Mouse (Mus musculus) kidney, embryonic 14.5 days (tissue): ENCODE measurements around the gene Chrdl1. TPM values are rescaled to one million over a fixed set of nuclear protein-coding genes. Genes with fewer than 3 reads are reported as not detected.

Experiments
- ATAC-seq: fragments of 200-750 bp; cut with Nextera tagmentation; 2 replicates; pipeline ENCODE4 v1.8.0; 2017; ENCODE audit warnings: moderate number of reproducible peaks, mild to moderate bottlenecking, moderate TSS enrichment, moderate library complexity; ENCODE audit not compliant: low FRiP score, low TSS enrichment
- H3K27ac ChIP-seq: fragments of 300-500 bp; sonication (generic); 2 replicates; pipeline ENCODE4 v1.5.1; 2014; ENCODE audit warnings: low read depth, mild to moderate bottlenecking, low read length, moderate library complexity, mixed read lengths
- H3K27me3 ChIP-seq: fragments of 300-500 bp; sonication (generic); 2 replicates; pipeline ENCODE4 v1.6.1; 2014; ENCODE audit warnings: mild to moderate bottlenecking, low read length; ENCODE audit not compliant: control insufficient read depth, insufficient read depth
- H3K36me3 ChIP-seq: fragments of 300-500 bp; sonication (generic); 2 replicates; pipeline ENCODE4 v1.6.1; 2014; ENCODE audit warnings: low read length, mixed read lengths; ENCODE audit not compliant: control insufficient read depth, insufficient read depth
- H3K4me1 ChIP-seq: fragments of 300-500 bp; sonication (generic); 2 replicates; pipeline ENCODE4 v1.6.1; 2014; ENCODE audit warnings: low read length, mixed read lengths; ENCODE audit not compliant: control insufficient read depth, insufficient read depth
- H3K4me2 ChIP-seq: fragments of 300-500 bp; sonication (generic); replicated peaks from 2 replicates; pipeline ENCODE4 v1.6.1; 2014; ENCODE audit warnings: low read depth, mild to moderate bottlenecking, low read length
- H3K4me3 ChIP-seq: fragments of 300-500 bp; sonication (generic); 2 replicates; pipeline ENCODE4 v1.5.1; 2014; ENCODE audit warnings: mild to moderate bottlenecking, low read length
- H3K9ac ChIP-seq: fragments of 300-500 bp; sonication (generic); 2 replicates; pipeline ENCODE4 v1.6.1; 2014; ENCODE audit warnings: low read depth, mild to moderate bottlenecking, low read length, moderate library complexity
- H3K9me3 ChIP-seq: fragments of 300-500 bp; sonication (generic); 2 replicates; pipeline ENCODE4 v1.6.1; 2016; ENCODE audit warnings: low read length; ENCODE audit not compliant: control insufficient read depth
- WGBS: fragments of 180-500 bp; shearing (Covaris S2); extraction: QIAGEN DNeasy Blood & Tissue Kit; methylation state at CpG from one replicate; pipeline ENCODE4 v1.1.7; 2014; 5-methylcytosine and 5-hydroxymethylcytosine counted together
- polyA plus RNA-seq: library from polyadenylated mRNA; unstranded; fragments of >200 nt; fragmentation: Nextera tagmentation; extraction: Ambion mirVana; gene quantifications from 2 replicates; pipeline ENCODE4 v1.2.1, GENCODE M21; 2014

Chrdl1 gene
- polyA plus RNA-seq, 1 experiment from 2014 or later = 2.6 TPM

- no peak overlapping the region for H3K9ac ChIP-seq
- H3K27ac ChIP-seq = no peak overlapping the region
- no peaks in the 10 kb centered on the region for H3K4me1 ChIP-seq
- no peak for ATAC-seq
- H3K27me3 ChIP-seq = no peaks in the 10 kb centered on the region
- 69% methylated on average over 3 of the region's 3 CpGs for WGBS
- no peak overlapping the region for H3K4me3 ChIP-seq
- no peaks in the 10 kb centered on the region for H3K36me3 ChIP-seq
- no peak overlapping the region for H3K4me2 ChIP-seq
- H3K9me3 ChIP-seq = no peaks in the 10 kb centered on the region
Observed at GRCm38 (mm10) chrX:143337561-143337960, 56.5 kb downstream of the Chrdl1 start.

- H3K36me3 ChIP-seq = no peaks in the 10 kb centered on the region
- no peak overlapping the region for H3K4me3 ChIP-seq
- no peak overlapping the region for H3K27ac ChIP-seq
- no peak overlapping the region for H3K9ac ChIP-seq
- H3K4me1 ChIP-seq = no peaks in the 10 kb centered on the region
- ATAC-seq = no peak
- no peaks in the 10 kb centered on the region for H3K9me3 ChIP-seq
- H3K4me2 ChIP-seq = no peak overlapping the region
- WGBS = 90% methylated on average over 4 of the region's 4 CpGs
- no peaks in the 10 kb centered on the region for H3K27me3 ChIP-seq
Observed at GRCm38 (mm10) chrX:143336661-143337060, 57.4 kb downstream of the Chrdl1 start.

- Histone ChIP-seq H3K36me3 (no peaks in the 10 kb centered on the region), H3K4me2 (no peak overlapping the region), H3K27me3 (no peaks in the 10 kb centered on the region; the same call in 1 of the 2 replicates), H3K9ac (no peak overlapping the region), H3K27ac (no peak overlapping the region), H3K4me1 (no peaks in the 10 kb centered on the region), H3K4me3 (no peak overlapping the region), H3K9me3 (no peaks in the 10 kb centered on the region)
- ATAC-seq = no peak
- WGBS = 49% methylated on average over 5 of the region's 5 CpGs
Observed at GRCm38 (mm10) chrX:143335846-143336245, 58.2 kb downstream of the Chrdl1 start.

GRCm38 (mm10) chrX:143313166-143313565, 80.9 kb downstream of the Chrdl1 start:
- no peaks in the 10 kb centered on the region for H3K4me1 ChIP-seq
- no peaks in the 10 kb centered on the region for H3K36me3 ChIP-seq
- WGBS = 84% methylated on average over 3 of the region's 3 CpGs
- no peak overlapping the region for H3K9ac ChIP-seq
- ATAC-seq = no peak
- no peaks in the 10 kb centered on the region for H3K27me3 ChIP-seq
- H3K4me3 ChIP-seq = no peak overlapping the region
- no peak overlapping the region for H3K27ac ChIP-seq
- no peak overlapping the region for H3K4me2 ChIP-seq
- H3K9me3 ChIP-seq = no peaks in the 10 kb centered on the region

- Histone ChIP-seq H3K4me3 (no peak overlapping the region), H3K36me3 (no peaks in the 10 kb centered on the region), H3K4me2 (no peak overlapping the region), H3K27me3 (peaks cover 7% of the 10 kb centered on the region; the same call in 1 of the 2 replicates), H3K9ac (no peak overlapping the region), H3K4me1 (no peaks in the 10 kb centered on the region), H3K27ac (no peak overlapping the region), H3K9me3 (no peaks in the 10 kb centered on the region)
- no peak for ATAC-seq
- WGBS = 91% methylated on average over 2 of the region's 2 CpGs
Observed at GRCm38 (mm10) chrX:143294726-143295125, 99.3 kb downstream of the Chrdl1 start.

GRCm38 (mm10) chrX:143275202-143275601, 118.9 kb downstream of the Chrdl1 start:
- 50% methylated on average over 5 of the region's 5 CpGs for WGBS
- no peak for ATAC-seq
- Histone ChIP-seq H3K9ac (no peak overlapping the region), H3K27ac (no peak overlapping the region), H3K27me3 (no peaks in the 10 kb centered on the region), H3K4me3 (no peak overlapping the region), H3K4me2 (no peak overlapping the region), H3K9me3 (no peaks in the 10 kb centered on the region), H3K4me1 (no peaks in the 10 kb centered on the region), H3K36me3 (no peaks in the 10 kb centered on the region)

- Histone ChIP-seq H3K36me3 (no peaks in the 10 kb centered on the region), H3K4me2 (no peak overlapping the region), H3K9me3 (no peaks in the 10 kb centered on the region), H3K9ac (no peak overlapping the region), H3K27ac (no peak overlapping the region), H3K4me3 (no peak overlapping the region), H3K27me3 (no peaks in the 10 kb centered on the region), H3K4me1 (no peaks in the 10 kb centered on the region)
- ATAC-seq = no peak
Observed at GRCm38 (mm10) chrX:143250709-143251108, 143.4 kb downstream of the Chrdl1 start.

Other genes with a start within 250 kb of the Chrdl1 start
- gene Pak3, start 124.3 kb upstream of the Chrdl1 start, polyA plus RNA-seq = 4.2 and 4.8 TPM in 2 replicates